Mouse (Mus musculus) MN1 (cell line): ENCODE data around the gene Nodal.
"Not testable (repeated sequence)": the region's sequence is repeated elsewhere in the genome, so short reads cannot be mapped to it uniquely, and the experiment has no call there.

Source experiments
- DNase-seq: peaks from one replicate; pipeline ENCODE4 v3.0.0-alpha.2; 2016; ENCODE audit warnings: low spot score

The Nodal gene

GRCm38 (mm10) chr10:61429043-61429442 is 11.3 kb downstream of the Nodal start:
- no peak for DNase-seq

- no peak for DNase-seq
Measured at GRCm38 (mm10) chr10:61431375-61431774, 13.6 kb downstream of the Nodal start.

GRCm38 (mm10) chr10:61440202-61440800 is 22.5 kb downstream of the Nodal start:
- DNase-seq, result no peak

GRCm38 (mm10) chr10:61443456-61443855 is 25.7 kb downstream of the Nodal start:
- DNase-seq, result no peak

- no peak for DNase-seq
Measured at GRCm38 (mm10) chr10:61443876-61444275, 26.1 kb downstream of the Nodal start.

- DNase-seq, result no peak
Measured at GRCm38 (mm10) chr10:61445016-61445415, 27.2 kb downstream of the Nodal start.

GRCm38 (mm10) chr10:61447581-61448353 is 30.0 kb downstream of the Nodal start:
- no peak for DNase-seq

GRCm38 (mm10) chr10:61448834-61449233 is 31.1 kb downstream of the Nodal start:
- no peak for DNase-seq

- DNase-seq, result peak; percentile 42
Measured at GRCm38 (mm10) chr10:61451463-61451930, 33.7 kb downstream of the Nodal start.

GRCm38 (mm10) chr10:61451931-61452617 is 34.3 kb downstream of the Nodal start:
- DNase-seq, result peak; percentile 47

GRCm38 (mm10) chr10:61452645-61453044 is 34.9 kb downstream of the Nodal start, which contains the start of gene Eif4ebp2:
Gene Eif4ebp2 (minus strand): TSS chr10:61452661.
- DNase-seq, result peak; percentile 96

- not testable (repeated sequence) for DNase-seq
Measured at GRCm38 (mm10) chr10:61453171-61453570, 35.4 kb downstream of the Nodal start.

GRCm38 (mm10) chr10:61457182-61457581 is 39.4 kb downstream of the Nodal start:
- DNase-seq, result no peak

GRCm38 (mm10) chr10:61465009-61465408 is 47.2 kb downstream of the Nodal start:
- DNase-seq, result no peak

GRCm38 (mm10) chr10:61466242-61466641 is 48.5 kb downstream of the Nodal start:
- DNase-seq, result no peak

GRCm38 (mm10) chr10:61466873-61467272 is 49.1 kb downstream of the Nodal start:
- peak; percentile 53 for DNase-seq

- no peak for DNase-seq
Measured at GRCm38 (mm10) chr10:61468900-61469299, 51.1 kb downstream of the Nodal start.

- DNase-seq, result peak; percentile 29
Measured at GRCm38 (mm10) chr10:61473640-61474039, 55.9 kb downstream of the Nodal start.

GRCm38 (mm10) chr10:61474344-61474743 is 56.6 kb downstream of the Nodal start:
- no peak for DNase-seq
